Mouse (Mus musculus): ENCODE measurements around the gene Akap9.
"Not testable (repeated sequence)": the region's sequence is repeated elsewhere in the genome, so short reads cannot be mapped to it uniquely, and the experiment has no call there.

Gene Akap9

GRCm38 (mm10) chr5:3969114-3969513, 41.3 kb downstream of the Akap9 start:
- DNase-seq (ENCODE audit: low spot score): no peak

GRCm38 (mm10) chr5:3970936-3971335, 43.1 kb downstream of the Akap9 start:
- no peak for DNase-seq (ENCODE audit: low spot score)

GRCm38 (mm10) chr5:3973764-3974163, 45.9 kb downstream of the Akap9 start:
- DNase-seq (ENCODE audit: low spot score): no peak

GRCm38 (mm10) chr5:3974896-3975295, 47.0 kb downstream of the Akap9 start:
- no peak for DNase-seq (ENCODE audit: low spot score)

DNA sequence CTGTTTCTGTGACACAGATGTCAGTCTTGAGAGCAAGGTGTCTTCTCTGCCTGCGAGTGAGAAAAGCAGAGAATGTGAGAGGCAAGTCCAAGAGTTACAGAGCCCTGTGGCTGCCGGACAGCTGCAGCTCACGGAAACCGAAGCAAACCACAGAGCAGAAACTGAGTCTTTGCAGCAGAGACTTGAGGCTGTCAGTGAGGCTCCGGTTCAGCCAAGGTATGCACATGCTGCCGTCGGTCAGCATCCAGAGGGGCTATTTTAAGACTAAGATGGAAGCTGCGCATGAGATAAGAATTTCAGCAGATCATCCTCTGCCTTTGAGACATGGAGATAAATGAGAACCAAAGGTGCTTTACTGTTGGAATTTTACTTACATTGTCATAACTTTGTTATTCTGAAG, 48.3 kb downstream of the Akap9 start:
- no peak for DNase-seq (ENCODE audit: low spot score)

DNA sequence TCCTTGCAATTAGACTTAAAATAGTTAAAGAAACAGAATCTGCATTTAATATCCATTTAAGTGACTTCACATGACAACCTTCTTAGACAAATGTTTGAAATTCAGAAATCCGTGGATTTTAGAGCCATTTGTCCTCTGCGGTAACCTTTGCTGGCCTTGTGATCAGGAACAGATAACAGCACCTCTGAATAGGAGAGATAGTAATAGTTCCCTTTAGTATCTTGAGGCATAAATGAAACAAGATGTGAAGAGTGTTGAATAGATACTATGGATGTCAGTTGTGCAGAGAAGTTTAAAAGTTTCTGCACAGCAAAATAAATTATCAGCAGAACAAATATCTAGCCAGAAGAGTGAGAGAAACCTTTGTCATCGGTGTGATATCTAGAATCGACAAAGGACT, 50.0 kb downstream of the Akap9 start:
- DNase-seq (ENCODE audit: low spot score): no peak

DNA sequence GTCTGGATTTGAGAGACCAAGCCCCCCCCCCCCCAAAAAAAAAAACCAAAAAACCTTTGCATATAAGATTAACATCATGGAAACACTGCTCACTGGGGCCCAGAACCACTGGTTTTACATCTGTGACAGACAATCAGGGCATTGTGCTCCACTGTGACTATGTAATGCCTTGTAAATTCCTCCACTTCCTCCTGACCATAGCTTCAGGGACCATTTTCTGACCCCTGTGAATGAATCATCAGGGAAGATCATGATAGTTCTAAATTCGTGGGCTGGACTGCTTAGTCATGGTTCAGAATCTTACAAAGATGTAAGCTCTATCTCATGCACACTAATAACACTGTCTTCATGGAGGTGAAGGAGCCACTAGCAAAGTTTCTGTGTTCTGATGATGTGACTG, 61.8 kb downstream of the Akap9 start:
- DNase-seq (ENCODE audit: low spot score): no peak

GRCm38 (mm10) chr5:3990499-3990898, 62.6 kb downstream of the Akap9 start:
- no peak for DNase-seq (ENCODE audit: low spot score)

GRCm38 (mm10) chr5:4004531-4005469, 76.9 kb downstream of the Akap9 start:
- no peak for DNase-seq (ENCODE audit: low spot score)

GRCm38 (mm10) chr5:4006606-4007005, 78.8 kb downstream of the Akap9 start:
- DNase-seq (ENCODE audit: low spot score): no peak

- DNase-seq (ENCODE audit: low spot score): no peak
Observed at GRCm38 (mm10) chr5:4008266-4008665, 80.4 kb downstream of the Akap9 start.

DNA sequence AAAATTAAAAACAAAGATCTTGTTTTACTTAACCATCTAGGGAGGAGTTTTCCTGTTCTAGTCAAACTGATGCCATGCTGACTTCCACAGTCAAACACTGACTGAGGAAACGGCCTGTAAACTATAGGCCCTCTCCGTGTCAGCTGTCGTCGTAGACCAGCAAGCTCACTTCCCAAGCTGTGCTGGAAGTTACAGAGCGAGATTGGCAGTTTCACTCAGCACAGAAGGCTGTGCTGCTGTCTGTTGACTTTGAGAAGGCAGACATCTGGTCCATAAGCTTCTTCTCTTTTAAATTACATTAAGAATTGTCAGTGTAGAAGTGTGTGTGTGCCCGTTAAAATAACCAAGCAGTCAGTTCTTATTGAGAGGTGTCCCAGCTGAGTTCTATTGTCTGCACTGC, 81.7 kb downstream of the Akap9 start:
- DNase-seq (ENCODE audit: low spot score): no peak

DNA sequence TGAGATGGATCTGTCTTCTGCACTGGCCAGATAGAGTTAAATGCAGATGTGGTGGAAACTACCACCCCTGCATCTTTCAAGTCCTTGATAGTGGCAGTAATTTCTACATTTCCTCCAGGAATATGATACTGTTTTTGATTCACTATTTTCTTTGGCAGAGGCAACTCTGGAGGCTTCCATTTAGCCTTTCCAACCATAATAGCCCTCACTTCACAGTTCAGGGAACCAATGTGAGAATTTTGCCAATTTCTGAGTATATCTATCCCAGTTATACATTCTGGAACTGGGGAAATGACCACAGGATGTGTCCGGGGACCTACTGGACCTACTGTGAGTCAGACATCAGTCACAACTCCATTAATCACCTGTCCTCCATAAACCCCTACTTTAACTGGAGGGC, 89.8 kb downstream of the Akap9 start:
- DNase-seq (ENCODE audit: low spot score): not testable (repeated sequence)

DNA sequence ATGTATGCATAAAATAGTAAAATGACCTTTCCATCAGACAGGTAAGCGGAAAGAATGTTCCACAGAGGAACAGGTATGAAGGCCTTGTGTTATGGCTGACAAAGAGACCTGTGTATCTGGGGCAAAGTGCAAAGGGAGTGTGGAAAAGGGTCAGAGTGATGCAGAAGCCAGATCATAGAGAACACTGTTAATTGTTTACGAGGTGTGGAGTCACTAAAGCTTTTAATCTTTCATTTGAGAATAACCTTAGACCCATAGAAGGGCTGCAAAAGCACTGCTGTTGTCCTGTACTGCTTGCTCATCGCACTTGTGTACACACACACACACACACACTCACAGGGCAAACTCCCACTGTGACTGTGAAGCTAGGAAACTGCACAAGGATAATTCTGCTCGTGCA, 91.5 kb downstream of the Akap9 start:
- no peak for DNase-seq (ENCODE audit: low spot score)

DNA sequence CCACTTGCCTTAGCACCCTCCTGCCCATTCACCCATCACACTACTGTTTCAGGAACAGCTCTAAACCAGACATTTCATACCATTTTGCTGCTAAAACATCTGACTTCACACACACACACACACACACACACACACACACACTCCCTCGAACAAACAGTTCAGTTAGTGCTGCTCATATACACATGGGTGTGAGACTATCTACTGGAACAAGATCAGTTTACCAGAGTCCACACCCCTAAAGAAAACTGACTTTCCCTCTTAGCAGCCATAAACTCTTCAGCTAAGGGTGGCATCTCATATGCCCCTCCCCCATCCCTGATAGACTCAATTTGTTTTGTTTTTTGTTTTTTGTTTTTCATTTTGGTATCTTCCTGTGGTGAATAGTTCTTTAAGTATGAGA, 92.2 kb downstream of the Akap9 start:
- DNase-seq (ENCODE audit: low spot score): no peak

GRCm38 (mm10) chr5:4023186-4023585, 95.3 kb downstream of the Akap9 start:
- no peak for DNase-seq (ENCODE audit: low spot score)

- peak; percentile 23 for DNase-seq (ENCODE audit: low spot score)
Observed at GRCm38 (mm10) chr5:4023742-4024681, 96.2 kb downstream of the Akap9 start.

GRCm38 (mm10) chr5:4024727-4025126, 96.9 kb downstream of the Akap9 start:
- DNase-seq (ENCODE audit: low spot score): no peak

- not testable (repeated sequence) for DNase-seq (ENCODE audit: low spot score)
Observed at GRCm38 (mm10) chr5:4026336-4026735, 98.5 kb downstream of the Akap9 start.

DNA sequence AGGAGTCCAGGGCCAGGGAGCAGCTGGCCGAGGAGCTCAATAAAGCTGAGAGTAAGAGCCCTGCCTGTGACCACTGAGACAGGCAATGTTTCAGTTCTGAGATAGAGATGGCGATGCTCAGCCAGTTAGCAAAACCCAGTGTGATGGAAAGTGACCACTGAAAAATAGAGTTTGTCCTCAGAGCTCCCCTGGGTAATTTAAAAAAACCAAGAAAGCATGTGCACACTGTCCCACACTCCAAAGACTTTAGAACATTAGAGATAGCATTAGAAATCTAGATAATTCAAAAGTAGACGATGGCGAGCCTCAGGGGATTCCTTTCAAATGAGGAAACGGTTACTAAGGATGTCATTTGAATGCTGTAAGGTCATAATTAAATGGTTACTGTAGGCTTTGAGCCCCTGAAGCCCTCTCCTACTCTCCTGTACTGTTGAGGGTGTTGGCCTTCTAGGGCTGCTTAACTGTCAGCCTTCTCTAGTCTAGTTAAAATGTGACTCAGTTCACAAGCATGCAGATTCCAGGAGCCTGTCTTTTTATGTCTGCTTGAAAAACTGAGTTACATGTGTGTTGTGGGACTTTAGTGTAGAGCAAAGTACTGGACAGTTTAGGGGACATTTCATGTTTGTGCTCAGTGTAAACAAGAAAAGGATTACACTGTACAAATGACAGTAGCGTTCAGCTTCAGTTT, 100.8 kb downstream of the Akap9 start:
- no peak for DNase-seq (ENCODE audit: low spot score)

DNA sequence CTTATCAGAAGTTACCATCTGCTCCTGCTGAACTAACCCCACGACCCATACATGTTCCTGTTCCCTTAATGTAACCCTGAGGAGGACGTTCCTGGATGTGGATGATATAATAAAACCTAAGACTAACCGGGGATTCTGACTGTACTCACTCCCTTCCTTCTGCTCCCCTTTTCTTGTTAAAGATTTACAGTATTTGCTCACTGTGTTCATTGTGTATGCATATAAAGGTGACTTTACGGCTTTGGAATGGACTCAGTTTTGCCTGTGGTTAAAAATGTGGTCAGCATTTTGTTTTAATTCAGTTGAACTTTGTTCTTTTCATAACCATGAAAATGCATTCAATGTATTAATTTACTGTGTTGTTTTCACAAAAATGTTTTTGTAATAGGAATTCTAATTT, 104.0 kb downstream of the Akap9 start:
- no peak for DNase-seq (ENCODE audit: low spot score)

GRCm38 (mm10) chr5:4036686-4037085, 108.8 kb downstream of the Akap9 start:
- DNase-seq (ENCODE audit: low spot score): no peak
